Mouse (Mus musculus) heart, postnatal 10 days (tissue): ENCODE data around the gene Olfr684. TPM values are rescaled to one million over a fixed set of nuclear protein-coding genes. Genes with fewer than 3 reads are reported as not detected.

Experiments used
- DNase-seq, 2 experiments: peaks; one replicate each; pipeline ENCODE4 v3.0.0; 2021
- intact Hi-C: fragments of 180-260 bp; cut with DNase I; formaldehyde crosslinking; loops from one replicate; pipeline ENCODE4 v1.15.1; 2025
- total RNA-seq, 2 experiments: library from RNA; stranded (reverse); gene quantifications; 2 replicates each; pipeline ENCODE4 v1.2.3; 2021

Gene Olfr684
- not detected for total RNA-seq

DNA sequence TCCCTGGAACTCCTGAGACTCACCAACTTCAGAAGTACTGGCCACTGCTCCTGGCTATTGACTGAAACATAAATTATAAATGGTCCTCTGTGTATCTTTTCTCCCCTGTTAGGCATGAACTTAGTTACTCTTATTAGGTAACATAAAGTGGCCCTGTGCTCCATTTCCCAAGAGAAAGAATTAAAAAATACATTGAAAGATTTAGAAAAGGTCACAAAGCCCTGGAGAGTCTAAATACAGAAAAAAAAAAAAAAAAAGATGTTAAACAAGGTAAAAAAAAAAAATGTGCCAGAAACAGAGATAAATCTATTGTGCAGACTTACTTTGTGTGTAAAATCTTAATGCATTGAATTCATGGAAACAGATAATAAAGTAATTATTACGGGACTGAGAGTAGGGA, at the start of gene Olfr684:
Gene Olfr684, minus strand, starts transcription at position 101 of the 400 bp plus-strand sequence.
- no peak for DNase-seq
- intact Hi-C loops: no loop called here

DNA sequence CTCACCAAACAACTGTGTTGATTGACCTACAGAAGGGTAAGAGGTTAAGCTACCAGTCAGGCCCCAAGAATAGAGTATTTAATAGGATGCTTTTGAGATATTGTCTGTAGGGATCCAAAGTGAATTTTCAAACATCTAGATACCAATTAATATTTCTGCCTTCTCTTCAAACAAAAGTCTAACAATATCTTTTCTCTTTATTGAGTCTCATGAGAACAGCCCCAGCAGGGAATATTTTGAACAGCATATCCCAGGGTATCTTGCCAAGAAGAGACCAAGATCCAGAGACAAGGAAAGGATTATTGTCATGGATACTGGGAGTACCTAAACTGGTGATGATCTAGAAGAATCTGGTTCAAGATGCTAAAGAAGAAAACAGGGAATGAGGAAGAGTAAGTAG, 43.9 kb upstream of the Olfr684 start, which contains the start of gene Olfr686:
Gene Olfr686, minus strand, starts transcription at position 101 of the 400 bp plus-strand sequence.
- DNase-seq: no peak
- intact Hi-C loops: no loop called here

- DNase-seq: no peak
- intact Hi-C loops: no loop called here
Observed at GRCm38 (mm10) chr7:105185912-105186311, 22.5 kb upstream of the Olfr684 start, which contains the start of gene Olfr685. TSS of gene Olfr685 (minus strand) at chr7:105186012.

GRCm38 (mm10) chr7:105170773-105171172, 7.3 kb upstream of the Olfr684 start:
- intact Hi-C loops: loop anchor here (1.0 to 5.0 kb wide), 3 partner anchors 154 to 345 kb away; no protein-coding TSS in a partner anchor
- DNase-seq: peak; percentile 25 to 39

DNA sequence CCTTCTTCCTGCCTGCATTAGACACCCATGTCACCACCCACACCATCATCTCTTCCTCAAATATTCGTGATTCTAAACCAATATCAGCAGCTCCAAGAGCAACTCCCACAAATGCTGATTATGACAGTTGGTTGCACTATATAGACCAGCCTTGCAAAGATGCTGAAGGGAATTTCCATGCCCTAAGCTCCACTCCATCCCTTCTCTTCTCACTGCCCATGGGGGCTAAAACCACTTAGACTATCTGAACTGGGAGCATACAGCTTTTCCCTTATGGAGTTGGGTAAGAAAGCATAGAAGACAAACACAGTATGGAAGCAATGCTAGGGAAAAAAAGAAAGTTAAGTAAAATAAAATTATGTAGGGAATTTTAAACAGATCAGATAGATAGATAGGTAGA, 16.5 kb downstream of the Olfr684 start, which contains the start of gene Olfr683:
Gene Olfr683, minus strand, starts transcription at position 101 of the 400 bp plus-strand sequence.
- DNase-seq: no peak
- intact Hi-C loops: no loop called here

GRCm38 (mm10) chr7:105141275-105141674, 22.2 kb downstream of the Olfr684 start:
- no peak for DNase-seq

DNA sequence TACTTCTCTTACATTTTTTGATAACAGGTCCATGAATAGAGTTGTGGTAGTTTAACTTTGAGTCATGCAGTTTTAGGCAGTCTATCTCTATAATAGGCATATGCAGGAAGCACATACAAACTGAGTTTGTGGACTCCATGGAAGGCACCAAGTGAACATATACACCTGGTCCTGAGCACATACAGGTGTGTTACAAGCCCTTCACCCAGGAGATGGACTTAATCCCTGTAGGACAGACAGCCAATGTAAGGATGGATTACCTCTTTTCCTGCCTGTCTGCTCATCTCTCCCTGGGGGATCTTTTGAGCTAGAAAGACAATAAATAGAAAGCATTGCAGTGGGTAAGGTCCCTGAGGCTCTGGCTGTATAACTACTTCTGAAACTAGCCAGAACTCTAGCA, 46.9 kb downstream of the Olfr684 start, which contains the start of gene Olfr681:
Gene Olfr681, plus strand, starts transcription at position 301 of the 400 bp plus-strand sequence.
- DNase-seq: no peak
- intact Hi-C loops: no loop called here

More at GRCm38 (mm10) chr7:105141275-105141674, 22.2 kb downstream of the Olfr684 start:
- intact Hi-C loops: no loop called here

Other genes starting within 250 kb of the Olfr684 start
- not detected for gene Olfr667, start 242.2 kb downstream of the Olfr684 start, total RNA-seq
- gene Olfr668, start 235.6 kb downstream of the Olfr684 start, total RNA-seq: not detected
- gene Olfr669, start 229.4 kb downstream of the Olfr684 start, total RNA-seq: not detected
- gene Olfr670, start 201.0 kb downstream of the Olfr684 start, total RNA-seq: not detected
- not detected for gene Olfr671, start 184.5 kb downstream of the Olfr684 start, total RNA-seq
- gene Olfr672, start 161.6 kb downstream of the Olfr684 start, total RNA-seq: not detected
- not detected for gene Olfr675, start 135.2 kb downstream of the Olfr684 start, total RNA-seq
- gene Olfr676, start 131.0 kb downstream of the Olfr684 start, total RNA-seq: not detected
- not detected for gene Olfr677, start 112.3 kb downstream of the Olfr684 start, total RNA-seq
- not detected for gene Olfr678, start 99.2 kb downstream of the Olfr684 start, total RNA-seq
- gene Olfr679, start 82.4 kb downstream of the Olfr684 start, total RNA-seq: not detected
- gene Olfr680-ps1, start 70.8 kb downstream of the Olfr684 start, total RNA-seq: not detected
- not detected for gene Olfr681, start 46.8 kb downstream of the Olfr684 start, total RNA-seq
- not detected for gene Olfr683, start 16.6 kb downstream of the Olfr684 start, total RNA-seq
- gene Olfr685, start 22.4 kb upstream of the Olfr684 start, total RNA-seq: not detected
- gene Olfr686, start 43.8 kb upstream of the Olfr684 start, total RNA-seq: not detected
- gene Olfr688, start 124.4 kb upstream of the Olfr684 start, total RNA-seq: not detected
- gene Olfr689, start 147.5 kb upstream of the Olfr684 start, total RNA-seq: not detected
- not detected for gene Olfr690, start 170.5 kb upstream of the Olfr684 start, total RNA-seq
- under 1 TPM in 1 of 2 experiments, not detected in 1; 0.17 TPM for gene Olfr691, start 178.6 kb upstream of the Olfr684 start, total RNA-seq
- not detected for gene Olfr692, start 204.6 kb upstream of the Olfr684 start, total RNA-seq
- gene Gm5901, start 211.4 kb upstream of the Olfr684 start, total RNA-seq: not detected
- gene Fam160a2, start 236.4 kb upstream of the Olfr684 start, total RNA-seq: 10 to 100 TPM; 25.8 to 26.1 TPM
- gene Cnga4, start 240.9 kb upstream of the Olfr684 start, total RNA-seq: not detected